Mouse (Mus musculus): ENCODE measurements around the gene Zfp710. TPM values are rescaled to one million over a fixed set of nuclear protein-coding genes. Genes with fewer than 3 reads are reported as not detected.

Zfp710 gene
- polyA plus RNA-seq, 1 experiment from 2014 or later, result 12.4 TPM

DNA sequence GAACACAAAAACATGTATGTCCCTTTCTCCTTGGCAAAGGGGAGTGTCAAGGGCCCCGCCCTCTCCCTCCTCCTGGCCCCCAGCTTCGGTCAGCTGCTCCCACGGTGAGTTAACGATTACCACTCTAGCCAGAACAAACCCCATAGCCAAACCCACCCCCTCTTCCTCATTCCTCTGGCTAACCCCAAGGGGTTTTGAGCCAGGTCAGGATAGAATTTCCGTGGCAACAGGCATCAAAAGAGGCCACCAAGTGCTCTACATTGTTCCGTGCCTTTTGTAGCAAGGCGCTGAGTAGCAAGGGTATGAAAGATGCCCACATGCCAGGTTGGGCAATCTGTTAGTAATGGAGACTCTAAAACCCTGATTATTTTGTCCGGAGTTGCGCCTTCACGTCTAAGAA is 89.4 kb downstream of the Zfp710 start:
- Histone ChIP-seq H3K9me3 (replicated peaks; ENCODE audit: control insufficient read depth, low read length) (no peaks in the 10 kb centered on the region), H3K27me3 (ENCODE audit: control insufficient read depth, insufficient read depth, low read length) (no peaks in the 10 kb centered on the region), H3K9ac (ENCODE audit: low read length) (peak overlapping the region; percentile 100), H3K27ac (ENCODE audit: low read length) (peak overlapping the region; percentile 100), H3K4me1 (ENCODE audit: control insufficient read depth, insufficient read depth, low read length) (peaks cover 49% of the 10 kb centered on the region), H3K4me2 (ENCODE audit: low read depth, low read length) (peak overlapping the region; percentile 72), H3K36me3 (ENCODE audit: control insufficient read depth, insufficient read depth) (peaks cover 3% of the 10 kb centered on the region; the same call in 1 of the 2 replicates), H3K4me3 (ENCODE audit: low read length) (peak overlapping the region; percentile 95)
- 6% methylated on average over 10 of the region's 10 CpGs for WGBS
- peak; percentile 11; the same call in 1 of the 2 replicates for ATAC-seq (replicated peaks; ENCODE audit: extremely low read depth, insufficient read depth, low FRiP score)

- H3K27me3 ChIP-seq (ENCODE audit: control insufficient read depth, insufficient read depth, low read length), result no peaks in the 10 kb centered on the region
- peak overlapping the region; percentile 72 for H3K4me2 ChIP-seq (ENCODE audit: low read depth, low read length)
- peak; percentile 81 for ATAC-seq (replicated peaks; ENCODE audit: extremely low read depth, insufficient read depth, low FRiP score)
- WGBS, result under 1% methylated on average over 51 of the region's 52 CpGs
- H3K27ac ChIP-seq (ENCODE audit: low read length), result peak overlapping the region; percentile 100
- H3K36me3 ChIP-seq (ENCODE audit: control insufficient read depth, insufficient read depth), result peaks cover 3% of the 10 kb centered on the region; the same call in 1 of the 2 replicates
- H3K4me1 ChIP-seq (ENCODE audit: control insufficient read depth, insufficient read depth, low read length), result peaks cover 48% of the 10 kb centered on the region
- H3K4me3 ChIP-seq (ENCODE audit: low read length), result peak overlapping the region; percentile 95
- H3K9ac ChIP-seq (ENCODE audit: low read length), result peak overlapping the region; percentile 100
- H3K9me3 ChIP-seq (replicated peaks; ENCODE audit: control insufficient read depth, low read length), result no peaks in the 10 kb centered on the region
These were observed 90.0 kb downstream of the Zfp710 start for GRCm38 (mm10) chr7:80114451-80115223.

- ATAC-seq (replicated peaks; ENCODE audit: extremely low read depth, insufficient read depth, low FRiP score), result peak; percentile 93
- Histone ChIP-seq H3K4me3 (ENCODE audit: low read length) (peak within 1 kb of the TSS; percentile 95), H3K36me3 (ENCODE audit: control insufficient read depth, insufficient read depth) (no peaks in the 10 kb centered on the region), H3K9me3 (replicated peaks; ENCODE audit: control insufficient read depth, low read length) (no peaks in the 10 kb centered on the region), H3K27ac (ENCODE audit: low read length) (peak within 1 kb of the TSS; percentile 100), H3K4me2 (ENCODE audit: low read depth, low read length) (peak within 1 kb of the TSS; percentile 72), H3K27me3 (ENCODE audit: control insufficient read depth, insufficient read depth, low read length) (no peaks in the 10 kb centered on the region), H3K4me1 (ENCODE audit: control insufficient read depth, insufficient read depth, low read length) (peaks cover 50% of the 10 kb centered on the region), H3K9ac (ENCODE audit: low read length) (peak within 1 kb of the TSS; percentile 100)
- under 1% methylated on average over 29 of the region's 29 CpGs for WGBS
These were observed 90.6 kb downstream of the Zfp710 start, which contains the start of gene Idh2 for GRCm38 (mm10) chr7:80115224-80115590. Gene Idh2 (minus strand): TSS chr7:80115392.

GRCm38 (mm10) chr7:80116158-80116557 is 91.5 kb downstream of the Zfp710 start:
- Histone ChIP-seq H3K9ac (ENCODE audit: low read length) (peak overlapping the region; percentile 100), H3K27ac (ENCODE audit: low read length) (peak overlapping the region; percentile 100), H3K36me3 (ENCODE audit: control insufficient read depth, insufficient read depth) (no peaks in the 10 kb centered on the region), H3K4me2 (ENCODE audit: low read depth, low read length) (peak overlapping the region; percentile 72), H3K9me3 (replicated peaks; ENCODE audit: control insufficient read depth, low read length) (no peaks in the 10 kb centered on the region), H3K4me3 (ENCODE audit: low read length) (peak overlapping the region; percentile 95), H3K27me3 (ENCODE audit: control insufficient read depth, insufficient read depth, low read length) (no peaks in the 10 kb centered on the region), H3K4me1 (ENCODE audit: control insufficient read depth, insufficient read depth, low read length) (peaks cover 55% of the 10 kb centered on the region)
- WGBS, result 67% methylated on average over 2 of the region's 2 CpGs
- ATAC-seq (replicated peaks; ENCODE audit: extremely low read depth, insufficient read depth, low FRiP score), result no peak

- Histone ChIP-seq H3K4me2 (ENCODE audit: low read depth, low read length) (peak overlapping the region; percentile 41), H3K27me3 (ENCODE audit: control insufficient read depth, insufficient read depth, low read length) (no peaks in the 10 kb centered on the region), H3K9ac (ENCODE audit: low read length) (peak overlapping the region; percentile 68), H3K4me3 (ENCODE audit: low read length) (no peak overlapping the region), H3K9me3 (replicated peaks; ENCODE audit: control insufficient read depth, low read length) (no peaks in the 10 kb centered on the region), H3K36me3 (ENCODE audit: control insufficient read depth, insufficient read depth) (no peaks in the 10 kb centered on the region), H3K4me1 (ENCODE audit: control insufficient read depth, insufficient read depth, low read length) (peaks cover 42% of the 10 kb centered on the region), H3K27ac (ENCODE audit: low read length) (peak overlapping the region; percentile 97)
- WGBS, result 27% methylated on average over 4 of the region's 4 CpGs
- ATAC-seq (replicated peaks; ENCODE audit: extremely low read depth, insufficient read depth, low FRiP score), result peak; percentile 30
These were observed 94.6 kb downstream of the Zfp710 start for GRCm38 (mm10) chr7:80119198-80119597.

- Histone ChIP-seq H3K9me3 (replicated peaks; ENCODE audit: control insufficient read depth, low read length) (no peaks in the 10 kb centered on the region), H3K4me2 (ENCODE audit: low read depth, low read length) (no peak overlapping the region), H3K27ac (ENCODE audit: low read length) (peak overlapping the region; percentile 97), H3K9ac (ENCODE audit: low read length) (peak overlapping the region; percentile 48; the same call in 1 of the 2 replicates), H3K4me1 (ENCODE audit: control insufficient read depth, insufficient read depth, low read length) (peaks cover 38% of the 10 kb centered on the region), H3K27me3 (ENCODE audit: control insufficient read depth, insufficient read depth, low read length) (no peaks in the 10 kb centered on the region), H3K36me3 (ENCODE audit: control insufficient read depth, insufficient read depth) (no peaks in the 10 kb centered on the region), H3K4me3 (ENCODE audit: low read length) (no peak overlapping the region)
- 25% methylated on average over 5 of the region's 5 CpGs for WGBS
- ATAC-seq (replicated peaks; ENCODE audit: extremely low read depth, insufficient read depth, low FRiP score), result peak; percentile 90
These were observed 96.5 kb downstream of the Zfp710 start for GRCm38 (mm10) chr7:80121083-80121482.

GRCm38 (mm10) chr7:80123115-80123514 is 98.5 kb downstream of the Zfp710 start:
- peaks cover 31% of the 10 kb centered on the region for H3K4me1 ChIP-seq (ENCODE audit: control insufficient read depth, insufficient read depth, low read length)
- H3K36me3 ChIP-seq (ENCODE audit: control insufficient read depth, insufficient read depth), result no peaks in the 10 kb centered on the region
- H3K9me3 ChIP-seq (replicated peaks; ENCODE audit: control insufficient read depth, low read length), result no peaks in the 10 kb centered on the region
- no peak overlapping the region for H3K4me2 ChIP-seq (ENCODE audit: low read depth, low read length)
- peak overlapping the region; percentile 17 for H3K27ac ChIP-seq (ENCODE audit: low read length)
- H3K27me3 ChIP-seq (ENCODE audit: control insufficient read depth, insufficient read depth, low read length), result no peaks in the 10 kb centered on the region
- 55% methylated on average over 4 of the region's 4 CpGs for WGBS
- no peak for ATAC-seq (replicated peaks; ENCODE audit: extremely low read depth, insufficient read depth, low FRiP score)
- H3K9ac ChIP-seq (ENCODE audit: low read length), result no peak overlapping the region
- H3K4me3 ChIP-seq (ENCODE audit: low read length), result no peak overlapping the region

DNA sequence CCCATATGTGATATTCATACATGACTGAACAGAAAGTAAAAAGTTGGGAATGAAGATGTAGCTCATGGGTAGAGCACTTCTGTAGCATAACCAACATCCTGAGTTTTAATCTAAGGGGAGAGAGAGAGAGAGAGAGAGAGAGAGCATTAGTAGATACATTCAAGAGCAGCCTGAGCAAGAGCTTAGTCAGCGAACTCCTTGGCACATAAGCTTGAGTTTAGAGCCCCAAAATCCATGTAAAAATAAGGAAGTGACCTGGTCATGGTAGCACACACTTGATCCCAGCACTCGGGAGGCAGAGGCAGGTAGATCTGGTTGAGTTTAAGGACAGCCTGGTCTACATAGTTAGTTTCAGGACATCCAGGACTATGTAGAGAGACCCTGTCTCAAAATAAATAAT is 99.1 kb downstream of the Zfp710 start:
- no peak overlapping the region for H3K27ac ChIP-seq (ENCODE audit: low read length)
- 77% methylated on average over 2 of the region's 2 CpGs for WGBS
- H3K9ac ChIP-seq (ENCODE audit: low read length), result no peak overlapping the region
- H3K4me1 ChIP-seq (ENCODE audit: control insufficient read depth, insufficient read depth, low read length), result peaks cover 32% of the 10 kb centered on the region
- H3K4me2 ChIP-seq (ENCODE audit: low read depth, low read length), result no peak overlapping the region
- H3K4me3 ChIP-seq (ENCODE audit: low read length), result no peak overlapping the region
- no peaks in the 10 kb centered on the region for H3K9me3 ChIP-seq (replicated peaks; ENCODE audit: control insufficient read depth, low read length)
- H3K27me3 ChIP-seq (ENCODE audit: control insufficient read depth, insufficient read depth, low read length), result no peaks in the 10 kb centered on the region
- ATAC-seq (replicated peaks; ENCODE audit: extremely low read depth, insufficient read depth, low FRiP score), result no peak
- no peaks in the 10 kb centered on the region for H3K36me3 ChIP-seq (ENCODE audit: control insufficient read depth, insufficient read depth)

GRCm38 (mm10) chr7:80129278-80129677 is 104.7 kb downstream of the Zfp710 start:
- H3K4me3 ChIP-seq (ENCODE audit: low read length), result no peak overlapping the region
- peak overlapping the region; percentile 52 for H3K9ac ChIP-seq (ENCODE audit: low read length)
- ATAC-seq (replicated peaks; ENCODE audit: extremely low read depth, insufficient read depth, low FRiP score), result no peak
- no peak overlapping the region for H3K4me2 ChIP-seq (ENCODE audit: low read depth, low read length)
- no peaks in the 10 kb centered on the region for H3K9me3 ChIP-seq (replicated peaks; ENCODE audit: control insufficient read depth, low read length)
- H3K36me3 ChIP-seq (ENCODE audit: control insufficient read depth, insufficient read depth), result no peaks in the 10 kb centered on the region
- WGBS, result 47% methylated on average over 4 of the region's 4 CpGs
- H3K4me1 ChIP-seq (ENCODE audit: control insufficient read depth, insufficient read depth, low read length), result peaks cover 23% of the 10 kb centered on the region
- no peaks in the 10 kb centered on the region for H3K27me3 ChIP-seq (ENCODE audit: control insufficient read depth, insufficient read depth, low read length)
- H3K27ac ChIP-seq (ENCODE audit: low read length), result peak overlapping the region; percentile 93
